Mouse (Mus musculus) small intestine, adult 2 months (tissue): ENCODE measurements at regions not wholly inside any gene's neighbourhood (a gene's known extent, or its start where the extent isn't known, plus 50 kb on each side); places are given as distances from the start of the nearest gene placed in this dataset.

Experiments
- CTCF ChIP-seq: fragments of 200-500 bp; IDR thresholded peaks from 2 replicates; pipeline ENCODE4 v1.5.1; 2012; ENCODE audit warnings: low read depth, mild to moderate bottlenecking, control low read depth, inconsistent platforms, low read length, moderate library complexity, mixed read lengths; ENCODE audit not compliant: insufficient replicate concordance, insufficient read length; ENCODE audit errors: extremely low read depth
- POLR2A ChIP-seq: fragments of 200-500 bp; IDR thresholded peaks from 2 replicates; pipeline ENCODE4 v1.6.1; 2012; ENCODE audit warnings: low read depth, mild to moderate bottlenecking, control low read depth, inconsistent platforms, low read length, moderate library complexity

GRCm38 (mm10) chr9:101369380-101369779, 117.8 kb upstream of the Ppp2r3a start:
- TF ChIP-seq CTCF (no peak), POLR2A (no peak)
